Mouse (Mus musculus) hindbrain, embryonic 11.5 days (tissue): ENCODE results near the gene Exoc3l4. TPM values are rescaled to one million over a fixed set of nuclear protein-coding genes. Genes with fewer than 3 reads are reported as not detected.

Experiments used
- ATAC-seq: fragments of 200-750 bp; cut with Nextera tagmentation; 2 replicates; pipeline ENCODE4 v1.8.0; 2017; ENCODE audit warnings: mild to moderate bottlenecking, moderate TSS enrichment, moderate library complexity; ENCODE audit not compliant: low FRiP score
- DNase-seq: peaks from one replicate; pipeline ENCODE4 v3.0.0-alpha.2; 2015; ENCODE audit warnings: low spot score
- H3K27ac ChIP-seq: fragments of 300-500 bp; sonication (generic); 2 replicates; pipeline ENCODE4 v1.5.1; 2014; ENCODE audit warnings: mild to moderate bottlenecking, low read depth, low read length
- H3K27me3 ChIP-seq: fragments of 300-500 bp; sonication (generic); 2 replicates; pipeline ENCODE4 v1.6.1; 2014; ENCODE audit warnings: mild to moderate bottlenecking, low read length, moderate library complexity, mixed read lengths; ENCODE audit not compliant: control insufficient read depth, insufficient read depth
- H3K36me3 ChIP-seq: fragments of 300-500 bp; sonication (generic); 2 replicates; pipeline ENCODE4 v1.6.1; 2014; ENCODE audit warnings: mild to moderate bottlenecking, low read length, moderate library complexity, mixed read lengths; ENCODE audit not compliant: control insufficient read depth, insufficient read depth
- H3K4me1 ChIP-seq: fragments of 300-500 bp; sonication (generic); replicated peaks from 2 replicates; pipeline ENCODE4 v1.6.1; 2014; ENCODE audit warnings: low read length, mixed read lengths; ENCODE audit not compliant: control insufficient read depth, insufficient read depth
- H3K4me2 ChIP-seq: fragments of 300-500 bp; sonication (generic); replicated peaks from 2 replicates; pipeline ENCODE4 v1.6.1; 2014; ENCODE audit warnings: mild to moderate bottlenecking, low read depth, low read length
- H3K4me3 ChIP-seq: fragments of 300-500 bp; sonication (generic); 2 replicates; pipeline ENCODE4 v1.5.1; 2014; ENCODE audit warnings: low read depth, low read length
- H3K9ac ChIP-seq: fragments of 300-500 bp; sonication (generic); 2 replicates; pipeline ENCODE4 v1.6.1; 2014; ENCODE audit warnings: low read depth, low read length
- H3K9me3 ChIP-seq: fragments of 300-500 bp; sonication (generic); 2 replicates; pipeline ENCODE4 v1.6.1; 2016; ENCODE audit warnings: low read length; ENCODE audit not compliant: control insufficient read depth
- WGBS: fragments of 180-500 bp; shearing (Covaris S2); extraction: QIAGEN DNeasy Blood & Tissue Kit; methylation state at CpG from one replicate; pipeline ENCODE4 v1.1.7; 2014; 5-methylcytosine and 5-hydroxymethylcytosine counted together
- polyA plus RNA-seq: library from polyadenylated mRNA; unstranded; fragments of >200 nt; fragmentation: Nextera tagmentation; extraction: Ambion mirVana; gene quantifications from 2 replicates; pipeline ENCODE4 v1.2.1, GENCODE M21; 2014

The Exoc3l4 gene
- polyA plus RNA-seq, 1 experiment from 2014 or later, result 3.8 TPM

DNA sequence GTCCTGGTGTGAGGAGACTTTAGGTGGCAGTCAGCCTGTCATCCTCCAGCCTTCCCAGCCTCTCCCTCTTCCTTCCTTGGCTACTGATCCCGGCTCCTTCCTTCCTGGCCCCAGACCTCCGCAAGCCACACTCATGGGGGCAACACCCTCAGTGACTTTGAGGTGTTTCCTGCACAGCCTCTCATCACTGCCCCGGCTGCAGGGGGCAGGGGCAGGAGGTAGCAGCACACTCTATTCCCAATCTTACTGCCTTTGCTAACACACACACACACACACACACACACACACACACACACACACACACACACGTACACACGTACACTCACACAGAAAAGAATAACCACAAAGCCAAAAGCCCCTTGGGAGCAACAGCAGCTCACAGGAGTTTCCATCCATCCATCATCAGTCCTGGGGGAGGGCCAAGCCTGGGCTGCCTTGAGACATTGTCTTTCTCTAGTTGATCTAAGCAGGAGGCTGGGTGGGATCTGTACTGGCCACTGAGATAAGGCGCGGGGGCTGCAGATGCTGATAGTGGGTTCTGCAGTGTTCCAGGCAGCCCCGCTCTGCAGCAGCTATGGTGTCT, 18.0 kb downstream of the Exoc3l4 start:
- Histone ChIP-seq H3K27me3 (peaks cover 29% of the 10 kb centered on the region), H3K4me1 (0 out of 2 replicates have a peak, but pooled peaks cover 5% of the 10 kb centered on the region), H3K27ac (no peak overlapping the region), H3K4me2 (no peak overlapping the region), H3K4me3 (no peak overlapping the region), H3K9ac (no peak overlapping the region), H3K9me3 (no peaks in the 10 kb centered on the region), H3K36me3 (no peaks in the 10 kb centered on the region)
- no peak for DNase-seq
- 39% methylated on average over 8 of the region's 8 CpGs for WGBS
- no peak for ATAC-seq

DNA sequence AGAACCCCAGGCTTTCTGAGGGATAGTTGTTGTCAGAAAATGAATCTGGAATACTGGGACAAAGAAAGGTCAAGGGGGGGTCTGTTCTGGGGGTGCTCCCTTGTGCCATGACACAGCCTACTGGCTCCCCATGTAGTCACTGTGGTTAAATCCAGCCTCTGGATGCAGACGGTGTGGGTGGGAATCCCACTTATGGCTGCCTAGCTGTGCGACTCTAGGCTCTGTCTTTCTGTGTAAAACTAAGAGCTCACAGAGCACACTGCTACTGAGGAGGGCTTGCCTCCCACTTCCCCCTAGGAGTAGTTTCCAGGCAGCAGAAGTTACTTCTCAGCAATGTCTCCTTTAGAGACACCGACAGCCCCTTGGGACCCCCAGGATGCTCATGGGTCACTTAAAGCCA, 19.4 kb downstream of the Exoc3l4 start:
- H3K27me3 ChIP-seq, result peaks cover 16% of the 10 kb centered on the region
- no peak for ATAC-seq
- H3K4me3 ChIP-seq, result no peak overlapping the region
- H3K4me1 ChIP-seq, result no peaks in the 10 kb centered on the region
- no peak for DNase-seq
- no peaks in the 10 kb centered on the region for H3K9me3 ChIP-seq
- no peak overlapping the region for H3K27ac ChIP-seq
- no peaks in the 10 kb centered on the region for H3K36me3 ChIP-seq
- no peak overlapping the region for H3K9ac ChIP-seq
- H3K4me2 ChIP-seq, result no peak overlapping the region
- WGBS, result 84% methylated on average over 3 of the region's 3 CpGs

- 74% methylated on average over 8 of the region's 8 CpGs for WGBS
- H3K27ac ChIP-seq, result no peak overlapping the region
- ATAC-seq (no peak), DNase-seq (no peak)
- no peaks in the 10 kb centered on the region for H3K4me1 ChIP-seq
- no peaks in the 10 kb centered on the region for H3K9me3 ChIP-seq
- H3K4me3 ChIP-seq, result no peak overlapping the region
- no peak overlapping the region for H3K4me2 ChIP-seq
- no peaks in the 10 kb centered on the region for H3K36me3 ChIP-seq
- H3K27me3 ChIP-seq, result peaks cover 16% of the 10 kb centered on the region
- H3K9ac ChIP-seq, result no peak overlapping the region
Measured at GRCm38 (mm10) chr12:111436640-111437039, 19.8 kb downstream of the Exoc3l4 start.

GRCm38 (mm10) chr12:111437222-111437900, 20.5 kb downstream of the Exoc3l4 start:
- Histone ChIP-seq H3K36me3 (no peaks in the 10 kb centered on the region), H3K9me3 (no peaks in the 10 kb centered on the region), H3K4me1 (0 out of 2 replicates have a peak, but pooled peaks cover under 1% of the 10 kb centered on the region), H3K27me3 (peaks cover 17% of the 10 kb centered on the region), H3K27ac (no peak overlapping the region), H3K4me3 (no peak overlapping the region), H3K9ac (no peak overlapping the region), H3K4me2 (no peak overlapping the region)
- ATAC-seq (no peak), DNase-seq (no peak)
- WGBS, result 74% methylated on average over 5 of the region's 5 CpGs

DNA sequence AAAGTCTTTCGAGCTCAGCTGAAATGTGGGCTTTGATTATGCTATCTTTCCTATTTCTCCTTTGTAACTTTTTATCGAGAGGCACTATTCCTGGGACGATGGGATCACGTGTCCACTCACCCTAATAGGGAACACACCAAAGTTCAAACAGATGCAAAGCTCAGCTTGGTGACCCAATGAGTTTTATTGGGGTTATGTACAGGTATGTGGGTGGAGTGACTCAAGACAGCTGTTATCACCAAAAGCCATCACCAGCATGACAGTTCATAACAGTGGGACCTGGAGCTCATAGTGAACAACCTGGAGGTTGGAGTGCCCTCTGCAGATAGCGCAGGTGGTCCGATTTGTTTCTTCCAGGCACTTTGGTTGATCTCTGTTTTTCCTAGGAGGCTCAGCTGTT, 22.0 kb downstream of the Exoc3l4 start:
- Histone ChIP-seq H3K4me3 (no peak overlapping the region), H3K9ac (no peak overlapping the region), H3K4me1 (peaks cover 6% of the 10 kb centered on the region; the same call in 1 of the 2 replicates), H3K27ac (no peak overlapping the region), H3K9me3 (no peaks in the 10 kb centered on the region), H3K4me2 (no peak overlapping the region), H3K27me3 (peaks cover 32% of the 10 kb centered on the region), H3K36me3 (no peaks in the 10 kb centered on the region)
- DNase-seq (no peak), ATAC-seq (no peak)
- WGBS, result 84% methylated on average over 6 of the region's 6 CpGs

- Histone ChIP-seq H3K9ac (no peak overlapping the region), H3K27me3 (peaks cover 49% of the 10 kb centered on the region), H3K27ac (no peak overlapping the region), H3K4me2 (no peak overlapping the region), H3K9me3 (no peaks in the 10 kb centered on the region), H3K36me3 (no peaks in the 10 kb centered on the region), H3K4me1 (peaks cover 12% of the 10 kb centered on the region), H3K4me3 (no peak overlapping the region)
- no peak for DNase-seq
- ATAC-seq, result no peak
- 93% methylated on average over 9 of the region's 9 CpGs for WGBS
Measured at GRCm38 (mm10) chr12:111440701-111441373, 24.0 kb downstream of the Exoc3l4 start.

DNA sequence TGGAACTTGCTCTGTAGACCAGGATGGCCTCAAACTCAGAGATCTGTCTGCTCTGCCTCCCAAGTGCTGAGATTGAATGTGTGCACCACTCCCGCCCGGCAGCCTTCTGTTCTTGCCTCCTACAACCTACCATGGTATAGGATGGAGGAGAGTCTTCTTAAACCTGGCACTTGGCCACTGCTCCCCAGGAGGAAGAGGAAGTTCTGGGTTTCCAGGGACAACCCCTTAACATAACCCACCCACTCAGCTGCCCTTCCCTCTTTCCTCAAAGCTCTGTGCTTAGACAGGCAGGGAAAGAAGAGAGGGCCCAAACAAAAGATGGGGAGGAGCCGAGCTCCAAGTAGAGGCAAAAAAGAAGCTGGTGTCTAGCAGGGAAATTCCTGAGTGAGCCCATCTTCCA, 24.7 kb downstream of the Exoc3l4 start:
- Histone ChIP-seq H3K36me3 (no peaks in the 10 kb centered on the region), H3K4me1 (peaks cover 12% of the 10 kb centered on the region), H3K27ac (no peak overlapping the region), H3K4me2 (no peak overlapping the region), H3K9ac (no peak overlapping the region), H3K4me3 (no peak overlapping the region), H3K9me3 (no peaks in the 10 kb centered on the region), H3K27me3 (peaks cover 56% of the 10 kb centered on the region)
- WGBS, result 61% methylated on average over 3 of the region's 3 CpGs
- no peak for DNase-seq
- ATAC-seq, result no peak

DNA sequence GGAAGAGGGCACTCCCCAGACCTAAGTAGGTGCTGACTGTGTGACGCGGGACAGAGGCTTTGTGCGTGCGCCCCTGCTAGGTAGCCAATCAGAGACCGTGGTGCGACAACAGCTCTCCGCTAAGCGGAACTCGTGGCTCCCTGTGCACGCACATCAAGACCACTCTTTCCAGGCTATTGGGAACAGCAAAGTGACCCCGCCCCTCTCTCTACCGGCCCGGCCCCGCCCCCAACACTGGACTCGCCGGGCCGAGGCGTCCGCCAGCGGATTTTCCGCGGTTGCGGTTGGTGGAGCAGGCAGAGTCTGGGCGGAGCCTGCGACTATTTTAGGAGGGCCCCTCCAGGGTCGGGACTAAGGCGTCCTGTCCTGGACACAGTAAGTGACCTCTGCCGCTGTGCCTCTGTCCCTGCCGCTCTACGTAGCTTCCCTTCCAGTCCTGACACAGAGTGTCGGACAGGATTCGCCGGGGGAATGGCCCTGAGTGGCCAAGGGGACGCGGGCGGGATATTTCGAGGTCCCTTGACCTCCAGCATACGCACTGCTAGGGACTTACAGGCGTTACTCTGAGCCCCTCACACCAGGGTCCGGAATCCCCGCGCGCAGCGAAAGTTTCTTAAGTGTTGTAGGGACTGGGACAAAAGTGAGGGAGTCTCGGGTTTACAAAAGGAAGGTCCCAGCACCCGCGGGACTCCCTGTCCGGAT, 25.6 kb downstream of the Exoc3l4 start, which contains the start of gene Tnfaip2:
Gene Tnfaip2, plus strand, starts transcription at position 161 of the 702 bp plus-strand sequence.
- no peak within 1 kb of the TSS for H3K27ac ChIP-seq
- H3K4me2 ChIP-seq, result peak within 1 kb of the TSS; percentile 75
- under 1% methylated on average over 48 of the region's 48 CpGs for WGBS
- peaks cover 12% of the 10 kb centered on the region for H3K4me1 ChIP-seq
- ATAC-seq (peak; percentile 85), DNase-seq (peak; percentile 80)
- H3K4me3 ChIP-seq, result peak within 1 kb of the TSS; percentile 37
- H3K27me3 ChIP-seq, result peaks cover 65% of the 10 kb centered on the region
- H3K9ac ChIP-seq, result peak within 1 kb of the TSS; percentile 35; the same call in 1 of the 2 replicates
- no peaks in the 10 kb centered on the region for H3K36me3 ChIP-seq
- no peaks in the 10 kb centered on the region for H3K9me3 ChIP-seq
